Mouse (Mus musculus) megakaryocyte, adult 5-6 weeks (primary cell): ENCODE data around the gene Csnk1g2. TPM values are rescaled to one million over a fixed set of nuclear protein-coding genes. Genes with fewer than 3 reads are reported as not detected.
"Not testable (repeated sequence)": the region's sequence is repeated elsewhere in the genome, so short reads cannot be mapped to it uniquely, and the experiment has no call there.

ENCODE experiments used
- ATAC-seq: 2 replicates; pipeline ENCODE4 v1.8.0; 2016; ENCODE audit warnings: mild to moderate bottlenecking, inconsistent platforms; ENCODE audit not compliant: poor library complexity, severe bottlenecking
- total RNA-seq, 2 experiments: library from RNA; stranded (forward) in 1 of 2; stranded (reverse) in 1 of 2; fragments of 153-499, 151-499 nt in 1 of 2; fragments of 221-1000, 200-1000 nt in 1 of 2; gene quantifications; 2 replicates each; pipeline versions ENCODE4 v1.2.3 to v1.2.4; 2015 to 2017

Csnk1g2 gene
- total RNA-seq, 2 experiments from 2014 or later = 46.0 to 127 TPM

DNA sequence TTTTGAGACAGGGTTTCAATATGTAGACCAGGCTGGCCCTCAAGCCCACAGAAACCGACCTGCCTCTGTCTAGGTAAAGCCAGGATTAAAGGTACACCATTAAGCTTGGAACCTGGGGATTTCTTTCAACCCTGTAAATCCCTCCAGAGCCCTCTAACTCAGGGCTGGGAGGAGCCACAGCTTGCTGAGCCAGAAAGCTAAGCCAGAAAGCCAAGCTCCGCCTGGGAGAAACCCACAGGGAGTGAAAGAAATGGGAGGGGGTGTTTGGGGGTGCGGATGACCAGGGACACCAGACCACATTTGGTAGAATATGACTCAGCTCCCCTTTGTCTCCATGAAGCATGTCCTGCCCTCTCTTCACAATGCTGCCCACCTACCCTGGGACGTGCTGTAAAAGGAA, 26.3 kb upstream of the Csnk1g2 start:
- ATAC-seq = no peak

DNA sequence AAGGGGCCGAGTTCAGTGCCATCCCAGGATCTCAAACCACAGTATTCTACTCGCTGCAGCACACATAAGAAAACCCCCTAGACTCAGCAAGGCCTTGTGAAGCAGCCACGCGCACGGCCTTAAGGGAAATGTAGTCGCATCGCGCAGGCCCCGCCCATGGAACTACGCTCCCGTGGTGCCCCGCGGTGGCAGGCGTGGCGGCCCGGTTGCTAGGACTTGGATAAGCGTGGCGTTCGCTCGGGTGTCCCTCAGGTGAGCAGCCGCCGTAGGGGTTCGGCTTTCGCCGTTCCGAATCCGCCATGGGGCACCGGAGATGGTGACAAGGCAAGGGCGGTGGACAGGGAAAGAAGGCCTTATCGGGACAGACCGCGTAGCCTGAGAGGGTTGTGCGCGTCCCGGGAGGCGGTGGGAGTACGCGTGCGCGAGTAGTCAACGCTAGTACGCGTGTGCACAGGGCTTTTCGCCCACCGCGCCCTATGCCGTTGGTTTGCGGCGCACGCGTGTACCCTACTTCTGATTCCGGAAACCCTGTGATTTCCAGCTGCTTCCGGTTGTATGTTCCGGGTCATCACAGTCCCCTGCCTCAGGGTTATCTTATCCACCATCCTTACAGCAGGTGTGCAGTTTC, 19.8 kb upstream of the Csnk1g2 start, which contains the start of the genes Scamp4 and Adat3:
TSS of gene Scamp4 (plus strand) at position 175 of the 628 bp plus-strand sequence.
TSS of gene Adat3 (plus strand) at position 183 of the 628 bp plus-strand sequence.
- ATAC-seq = peak; percentile 97

DNA sequence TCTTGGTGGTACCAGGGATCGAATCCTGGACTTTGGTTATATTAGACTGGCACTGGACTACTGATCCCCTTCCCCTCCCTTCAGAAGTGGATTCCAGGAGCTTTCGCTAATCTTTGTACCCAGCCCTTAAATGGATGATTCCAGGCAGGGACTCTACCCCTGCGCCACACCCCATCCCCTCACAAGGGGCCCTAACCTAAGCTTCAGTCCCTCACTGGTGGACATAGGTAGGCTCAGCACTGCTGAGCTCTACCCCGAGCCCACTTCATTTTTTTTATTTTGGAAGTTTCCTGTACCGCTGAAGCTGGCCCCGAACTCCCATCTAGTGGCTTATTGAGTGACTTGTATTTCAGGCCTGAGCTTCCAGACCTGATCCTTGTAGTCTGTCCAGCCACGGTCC, 19.3 kb upstream of the Csnk1g2 start:
- no peak for ATAC-seq

GRCm38 (mm10) chr10:80604001-80604509, 18.6 kb upstream of the Csnk1g2 start:
- ATAC-seq = no peak

GRCm38 (mm10) chr10:80604988-80605387, 17.6 kb upstream of the Csnk1g2 start:
- no peak for ATAC-seq

DNA sequence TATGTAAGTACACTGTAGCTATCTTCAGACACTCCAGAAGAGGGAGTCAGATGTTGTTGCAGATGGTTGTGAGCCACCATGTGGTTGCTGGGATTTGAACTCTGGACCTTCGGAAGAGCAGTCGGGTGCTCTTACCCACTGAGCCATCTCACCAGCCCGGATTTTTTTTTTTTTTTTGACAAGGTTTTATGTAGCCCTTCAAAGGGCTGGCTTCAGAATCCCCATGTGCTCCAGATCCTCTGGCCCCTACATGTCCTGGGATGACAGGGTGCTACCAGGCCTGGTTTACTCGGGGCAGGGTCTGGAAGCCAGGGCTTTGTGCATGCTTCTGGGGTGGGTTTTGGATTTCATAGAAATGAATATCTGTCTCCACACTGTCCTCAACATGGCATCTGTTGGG, 16.9 kb upstream of the Csnk1g2 start, which contains the start of gene Gm49322:
TSS of gene Gm49322 (plus strand) at position 301 of the 400 bp plus-strand sequence.
- not testable (repeated sequence) for ATAC-seq

DNA sequence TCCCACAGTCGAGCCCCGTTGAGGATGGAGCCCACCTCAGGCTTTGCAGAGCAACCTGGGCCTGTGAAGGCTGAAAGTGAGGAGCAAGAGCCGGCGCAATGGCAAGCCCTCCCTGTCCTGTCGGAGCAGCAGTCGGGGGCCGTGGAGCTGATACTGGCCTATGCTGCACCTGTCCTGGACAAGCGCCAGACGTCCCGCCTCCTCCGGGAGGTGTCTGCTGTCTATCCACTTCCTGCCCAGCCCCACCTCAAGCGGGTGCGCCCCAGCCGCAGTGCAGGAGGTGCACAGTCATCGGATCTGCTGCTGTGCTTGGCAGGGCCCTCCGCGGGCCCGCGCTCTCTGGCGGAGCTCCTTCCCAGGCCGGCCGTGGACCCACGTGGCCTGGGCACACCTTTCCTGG, 16.3 kb upstream of the Csnk1g2 start:
- no peak for ATAC-seq

DNA sequence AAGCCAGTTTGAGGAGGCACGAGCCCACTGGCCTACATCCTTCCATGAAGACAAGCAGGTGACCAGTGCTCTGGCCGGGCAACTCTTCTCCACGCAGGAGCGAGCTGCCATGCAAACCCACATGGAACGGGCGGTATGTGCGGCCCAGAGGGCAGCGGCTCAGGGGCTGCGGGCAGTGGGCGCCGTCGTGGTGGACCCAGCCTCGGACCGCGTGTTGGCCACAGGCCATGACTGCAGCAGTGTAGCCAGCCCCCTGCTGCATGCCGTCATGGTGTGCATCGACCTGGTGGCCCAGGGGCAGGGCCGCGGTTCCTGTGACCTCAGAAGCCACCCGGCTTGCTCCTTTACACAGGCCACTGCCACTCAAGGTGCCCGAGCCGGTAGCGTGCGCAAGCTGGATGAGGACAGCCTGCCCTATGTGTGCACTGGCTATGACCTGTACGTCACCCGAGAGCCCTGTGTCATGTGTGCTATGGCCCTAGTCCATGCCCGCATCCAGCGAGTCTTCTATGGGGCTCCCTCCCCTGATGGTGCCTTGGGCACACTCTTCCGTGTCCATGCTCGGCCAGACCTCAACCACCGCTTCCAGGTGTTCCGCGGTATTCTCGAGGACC, 15.8 kb upstream of the Csnk1g2 start:
- no peak for ATAC-seq

GRCm38 (mm10) chr10:80608435-80608834, 14.2 kb upstream of the Csnk1g2 start:
- no peak for ATAC-seq

DNA sequence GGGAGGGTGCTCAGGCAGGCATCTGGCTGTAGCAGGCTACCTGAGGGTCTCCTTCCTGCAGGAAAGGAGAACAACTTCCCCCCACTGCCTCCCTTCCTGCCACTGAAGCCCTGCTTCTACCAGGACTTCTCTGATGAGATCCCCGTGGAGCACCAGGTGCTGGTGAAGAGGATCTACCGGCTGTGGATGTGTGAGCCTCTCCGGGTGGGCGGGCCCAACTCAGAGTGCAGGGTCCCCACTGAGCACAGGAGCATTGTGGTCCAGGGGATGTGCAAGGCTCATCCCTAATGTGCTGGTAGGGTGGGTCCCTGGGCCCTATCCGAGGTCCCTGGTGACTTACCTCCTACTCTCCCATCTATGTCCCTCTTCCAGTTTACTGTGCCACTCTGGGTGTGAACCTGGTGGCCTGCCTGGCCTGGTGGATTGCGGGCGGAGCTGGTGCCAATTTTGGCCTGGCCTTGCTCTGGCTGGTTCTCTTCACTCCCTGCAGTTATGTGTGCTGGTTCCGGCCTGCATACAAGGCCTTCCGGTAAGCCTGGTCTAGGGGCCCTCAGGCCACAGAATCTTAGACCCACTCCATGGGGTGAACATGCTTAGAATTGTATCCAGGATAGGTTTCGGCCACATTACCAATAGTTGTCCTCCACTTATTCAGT, 13.2 kb upstream of the Csnk1g2 start:
- no peak for ATAC-seq

GRCm38 (mm10) chr10:80610116-80610785, 12.4 kb upstream of the Csnk1g2 start:
- no peak for ATAC-seq

GRCm38 (mm10) chr10:80611024-80611423, 11.6 kb upstream of the Csnk1g2 start:
- peak; percentile 84 for ATAC-seq

DNA sequence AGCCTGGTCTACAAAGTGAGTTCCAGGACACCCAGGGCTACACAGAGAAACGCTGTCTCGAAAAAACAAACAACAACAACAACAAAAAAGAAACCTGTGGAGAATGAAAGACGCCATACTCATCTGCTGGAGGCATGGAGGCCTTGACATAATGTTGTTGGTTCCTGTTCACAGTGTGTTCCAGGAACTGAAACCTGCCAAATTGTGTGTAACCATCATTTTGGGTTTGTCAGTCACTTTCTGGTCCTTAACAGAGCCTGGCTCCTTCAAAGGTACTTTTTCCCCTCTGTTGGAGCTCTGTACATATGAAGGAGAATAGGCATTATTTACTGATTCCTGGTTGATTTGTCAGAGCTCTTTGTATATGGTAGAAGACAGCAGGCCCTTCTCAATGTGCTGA, 10.7 kb upstream of the Csnk1g2 start:
- ATAC-seq = no peak

GRCm38 (mm10) chr10:80613821-80614220, 8.8 kb upstream of the Csnk1g2 start:
- ATAC-seq = no peak

GRCm38 (mm10) chr10:80614351-80614750, 8.3 kb upstream of the Csnk1g2 start:
- ATAC-seq = no peak

- ATAC-seq = no peak
Observed at GRCm38 (mm10) chr10:80618181-80618580, 4.5 kb upstream of the Csnk1g2 start.

GRCm38 (mm10) chr10:80619465-80620244, 3.0 kb upstream of the Csnk1g2 start:
- no peak for ATAC-seq

DNA sequence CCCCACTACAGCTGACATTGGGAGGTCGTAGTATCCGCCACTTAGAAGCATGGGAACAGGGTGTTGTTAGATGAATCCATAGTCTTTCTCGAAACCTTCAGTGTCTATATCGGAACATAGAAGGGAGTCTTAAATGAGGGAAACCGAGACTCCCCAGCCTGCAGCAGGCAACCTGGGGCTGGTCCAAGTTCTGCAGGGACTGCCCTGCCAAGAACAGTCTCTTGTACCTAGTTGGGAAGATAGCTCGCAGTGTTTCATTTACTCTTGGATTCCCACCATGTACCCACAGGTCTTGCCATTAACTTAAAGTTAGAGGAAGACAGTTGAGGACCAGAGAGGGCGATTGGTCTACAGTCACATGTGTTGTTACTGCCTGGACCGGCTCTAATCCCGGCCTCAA, 2.3 kb upstream of the Csnk1g2 start:
- no peak for ATAC-seq

DNA sequence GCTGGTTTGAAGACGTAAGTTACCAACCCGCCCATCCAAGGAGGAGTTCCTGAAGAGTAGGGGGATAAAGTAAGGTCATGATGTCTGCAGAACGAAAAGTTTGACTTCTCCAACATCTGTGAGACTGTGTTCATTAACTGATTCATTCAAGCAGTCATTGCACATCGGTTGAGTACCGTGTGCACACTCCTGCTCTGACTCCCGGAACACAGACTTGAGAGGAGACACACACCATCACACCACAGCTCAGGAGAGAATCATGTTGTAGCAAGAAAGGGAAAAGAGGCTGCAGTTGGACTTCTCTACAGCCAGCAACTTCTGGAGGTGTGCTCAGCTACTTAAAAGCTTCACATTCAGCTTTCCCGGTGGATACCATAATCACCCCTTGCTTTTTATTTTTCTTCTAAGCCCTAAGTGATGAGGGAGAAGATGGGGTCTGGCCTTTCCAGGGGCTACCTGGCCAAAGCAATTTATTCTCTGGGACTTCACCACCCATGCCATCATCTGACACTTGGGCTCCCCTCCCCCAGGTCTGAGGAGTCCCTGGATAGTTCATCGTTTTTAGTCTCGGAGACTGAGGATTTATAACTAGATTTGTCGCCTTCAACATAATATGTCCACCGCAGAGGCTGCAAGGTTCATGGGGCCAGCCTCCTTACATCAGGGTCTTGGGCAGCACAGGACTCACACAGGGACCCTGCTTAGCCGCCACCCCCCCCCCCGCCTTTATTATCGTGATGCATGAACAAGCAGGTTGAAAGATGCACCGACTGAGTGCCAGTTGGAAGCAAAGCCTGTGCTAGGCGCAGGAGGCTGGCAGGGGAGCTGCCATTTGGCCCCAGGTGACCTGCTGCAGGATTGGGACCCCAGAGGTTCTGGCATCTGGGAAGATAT, 1.6 kb upstream of the Csnk1g2 start:
- no peak for ATAC-seq

- no peak for ATAC-seq
Observed at GRCm38 (mm10) chr10:80621690-80621939, 1.0 kb upstream of the Csnk1g2 start.
